Mouse (Mus musculus): ENCODE results near the gene Vasn. TPM values are rescaled to one million over a fixed set of nuclear protein-coding genes. Genes with fewer than 3 reads are reported as not detected.

Vasn gene
- total RNA-seq, 1 experiment from 2014 or later, result 0.19 TPM

- ATAC-seq (replicated peaks; ENCODE audit: insufficient number of reproducible peaks, low FRiP score, low TSS enrichment, poor library complexity, severe bottlenecking), result no peak
Observed at GRCm38 (mm10) chr16:4638891-4639390, 800 bp upstream of the Vasn start.

- no peak for ATAC-seq (replicated peaks; ENCODE audit: insufficient number of reproducible peaks, low FRiP score, low TSS enrichment, poor library complexity, severe bottlenecking)
Observed at GRCm38 (mm10) chr16:4640267-4641005, 695 bp downstream of the Vasn start.

DNA sequence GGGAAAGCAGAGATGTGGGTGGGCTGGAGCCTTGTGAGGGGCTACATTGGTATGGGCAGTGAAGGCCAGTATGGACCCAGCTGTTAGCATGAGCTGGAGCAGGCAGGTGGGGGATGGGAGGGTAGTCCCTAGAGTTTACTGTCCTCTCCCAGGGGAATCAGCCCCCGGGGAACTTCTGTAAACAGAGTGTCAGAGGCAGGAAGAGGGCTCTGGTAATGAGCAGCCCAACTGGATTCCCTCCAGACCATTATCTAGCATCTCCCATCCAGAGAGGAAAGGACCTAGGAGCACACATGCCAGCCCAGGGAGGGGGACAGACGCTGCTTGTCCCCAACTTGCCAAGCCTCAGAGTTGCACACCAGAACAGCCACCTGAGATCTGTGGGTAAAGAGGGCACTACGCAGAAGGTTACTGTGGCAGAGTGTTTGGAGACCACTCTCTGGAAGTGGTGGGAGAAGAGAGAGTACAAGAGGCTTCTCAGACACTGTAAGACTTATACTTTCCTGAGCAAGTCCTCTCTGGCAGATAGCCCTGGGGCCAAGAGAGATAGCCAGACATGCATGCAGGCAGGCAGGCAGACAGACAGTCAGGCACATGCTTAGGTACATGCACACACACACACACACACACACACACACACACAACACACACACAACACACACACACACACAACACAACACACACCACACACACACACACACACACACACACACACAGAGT is 1.5 kb downstream of the Vasn start:
- ATAC-seq (replicated peaks; ENCODE audit: insufficient number of reproducible peaks, low FRiP score, low TSS enrichment, poor library complexity, severe bottlenecking), result no peak

- no peak for ATAC-seq (replicated peaks; ENCODE audit: insufficient number of reproducible peaks, low FRiP score, low TSS enrichment, poor library complexity, severe bottlenecking)
Observed at GRCm38 (mm10) chr16:4642190-4642589, 2.4 kb downstream of the Vasn start.

- no peak for ATAC-seq (replicated peaks; ENCODE audit: insufficient number of reproducible peaks, low FRiP score, low TSS enrichment, poor library complexity, severe bottlenecking)
Observed at GRCm38 (mm10) chr16:4642937-4643336, 3.2 kb downstream of the Vasn start.

- no peak for ATAC-seq (replicated peaks; ENCODE audit: insufficient number of reproducible peaks, low FRiP score, low TSS enrichment, poor library complexity, severe bottlenecking)
Observed at GRCm38 (mm10) chr16:4643670-4644419, 4.1 kb downstream of the Vasn start.

DNA sequence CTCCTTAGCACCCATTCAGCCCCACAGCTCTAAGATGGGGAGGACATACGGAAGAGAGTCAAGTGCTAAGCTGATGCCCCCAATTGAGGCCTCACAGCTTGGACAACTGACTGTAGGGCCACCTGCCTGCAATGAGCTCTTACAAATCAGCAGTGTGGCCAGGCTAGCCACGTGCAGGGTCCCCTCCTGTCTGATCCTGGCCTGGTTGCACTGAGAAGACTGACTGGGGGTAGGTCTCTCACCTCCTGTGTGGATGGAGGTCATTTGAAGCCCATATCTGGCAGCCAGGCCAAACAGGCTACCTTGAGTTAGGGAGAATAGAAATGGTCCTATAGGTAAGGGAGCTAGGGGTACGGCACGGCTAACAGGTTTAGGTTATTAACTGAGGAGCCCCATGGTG is 6.1 kb downstream of the Vasn start:
- ATAC-seq (replicated peaks; ENCODE audit: insufficient number of reproducible peaks, low FRiP score, low TSS enrichment, poor library complexity, severe bottlenecking), result no peak

DNA sequence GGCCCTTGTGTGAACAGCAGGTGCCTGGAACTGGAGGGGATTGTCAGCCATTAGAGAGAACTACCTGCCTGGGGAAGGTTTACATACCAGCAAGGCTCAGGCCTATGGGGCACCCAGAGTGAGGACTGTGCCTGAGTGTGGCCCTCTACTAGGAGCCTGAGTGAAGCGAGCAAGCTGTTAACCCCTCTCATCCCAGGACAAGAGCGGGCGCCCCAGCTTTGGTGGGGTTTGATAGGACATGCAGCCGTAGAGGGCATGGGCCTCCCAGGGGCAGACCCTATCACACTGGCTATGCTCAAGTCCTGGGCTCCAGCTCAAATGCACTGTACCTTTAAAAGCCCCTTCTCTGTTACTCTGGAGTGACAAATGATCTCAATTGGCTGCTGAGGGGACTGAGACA is 7.1 kb downstream of the Vasn start:
- ATAC-seq (replicated peaks; ENCODE audit: insufficient number of reproducible peaks, low FRiP score, low TSS enrichment, poor library complexity, severe bottlenecking), result no peak

- ATAC-seq (replicated peaks; ENCODE audit: insufficient number of reproducible peaks, low FRiP score, low TSS enrichment, poor library complexity, severe bottlenecking), result no peak
Observed at GRCm38 (mm10) chr16:4647651-4648141, 8.0 kb downstream of the Vasn start.

- ATAC-seq (replicated peaks; ENCODE audit: insufficient number of reproducible peaks, low FRiP score, low TSS enrichment, poor library complexity, severe bottlenecking), result no peak
Observed at GRCm38 (mm10) chr16:4648416-4649023, 8.8 kb downstream of the Vasn start.

DNA sequence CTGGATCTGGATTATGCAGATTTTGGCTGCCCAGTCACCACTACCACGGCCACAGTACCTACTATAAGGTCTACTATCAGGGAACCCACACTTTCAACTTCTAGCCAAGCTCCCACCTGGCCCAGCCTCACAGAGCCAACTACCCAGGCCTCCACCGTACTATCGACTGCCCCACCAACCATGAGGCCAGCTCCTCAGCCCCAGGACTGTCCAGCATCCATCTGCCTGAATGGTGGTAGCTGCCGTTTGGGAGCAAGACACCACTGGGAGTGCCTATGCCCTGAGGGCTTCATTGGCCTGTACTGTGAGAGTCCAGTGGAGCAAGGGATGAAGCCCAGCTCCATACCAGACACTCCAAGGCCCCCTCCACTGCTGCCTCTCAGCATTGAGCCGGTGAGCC is 9.5 kb downstream of the Vasn start:
- no peak for ATAC-seq (replicated peaks; ENCODE audit: insufficient number of reproducible peaks, low FRiP score, low TSS enrichment, poor library complexity, severe bottlenecking)

DNA sequence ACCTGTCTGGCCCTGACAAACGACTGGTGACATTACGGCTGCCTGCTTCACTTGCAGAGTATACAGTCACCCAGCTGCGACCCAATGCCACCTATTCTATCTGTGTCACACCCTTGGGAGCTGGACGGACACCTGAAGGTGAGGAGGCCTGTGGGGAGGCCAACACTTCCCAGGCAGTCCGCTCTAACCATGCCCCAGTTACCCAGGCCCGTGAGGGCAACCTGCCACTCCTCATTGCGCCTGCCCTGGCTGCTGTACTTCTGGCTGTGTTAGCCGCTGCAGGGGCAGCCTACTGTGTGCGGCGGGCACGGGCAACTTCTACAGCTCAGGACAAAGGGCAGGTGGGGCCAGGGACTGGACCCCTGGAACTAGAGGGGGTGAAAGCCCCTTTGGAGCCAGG is 10.0 kb downstream of the Vasn start:
- ATAC-seq (replicated peaks; ENCODE audit: insufficient number of reproducible peaks, low FRiP score, low TSS enrichment, poor library complexity, severe bottlenecking), result no peak

- no peak for ATAC-seq (replicated peaks; ENCODE audit: insufficient number of reproducible peaks, low FRiP score, low TSS enrichment, poor library complexity, severe bottlenecking)
Observed at GRCm38 (mm10) chr16:4650161-4650560, 10.4 kb downstream of the Vasn start.

GRCm38 (mm10) chr16:4651081-4651480 is 11.3 kb downstream of the Vasn start:
- ATAC-seq (replicated peaks; ENCODE audit: insufficient number of reproducible peaks, low FRiP score, low TSS enrichment, poor library complexity, severe bottlenecking), result no peak

- no peak for ATAC-seq (replicated peaks; ENCODE audit: insufficient number of reproducible peaks, low FRiP score, low TSS enrichment, poor library complexity, severe bottlenecking)
Observed at GRCm38 (mm10) chr16:4651624-4652023, 11.9 kb downstream of the Vasn start.

DNA sequence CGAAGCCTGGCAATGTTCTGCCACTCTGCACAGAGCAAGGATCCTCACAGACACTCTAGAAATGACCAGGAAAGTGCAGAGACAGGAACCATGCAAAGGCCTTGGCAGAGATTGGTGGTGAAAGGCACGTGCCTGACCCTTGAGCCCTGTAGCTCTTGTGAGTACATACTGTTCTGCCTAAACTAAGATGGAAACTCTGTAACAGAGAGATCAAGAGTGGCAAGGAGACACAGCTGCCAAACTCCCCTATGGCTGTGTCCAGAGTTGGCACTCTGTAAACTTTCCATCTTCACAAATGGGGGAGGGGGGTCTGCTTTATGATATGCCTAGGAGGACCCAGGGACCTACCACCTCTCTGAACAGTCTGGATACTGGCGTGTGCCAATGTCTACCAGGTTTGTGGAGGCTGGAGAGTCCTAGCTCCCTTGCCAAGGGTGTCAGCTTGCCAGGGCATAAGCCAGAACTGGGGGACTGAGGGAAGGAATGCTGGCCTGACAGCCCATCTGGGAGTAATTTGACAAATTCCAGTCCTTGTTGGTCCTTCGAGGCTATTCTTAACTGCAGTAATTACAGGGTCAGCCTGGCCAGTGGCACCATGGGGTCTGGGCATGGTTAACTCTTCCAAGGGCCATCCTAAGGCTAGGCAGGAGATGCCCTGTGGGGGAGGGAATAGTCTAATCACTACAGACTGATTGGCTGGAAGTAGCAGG is 13.1 kb downstream of the Vasn start:
- ATAC-seq (replicated peaks; ENCODE audit: insufficient number of reproducible peaks, low FRiP score, low TSS enrichment, poor library complexity, severe bottlenecking), result no peak

- ATAC-seq (replicated peaks; ENCODE audit: insufficient number of reproducible peaks, low FRiP score, low TSS enrichment, poor library complexity, severe bottlenecking), result no peak
Observed at GRCm38 (mm10) chr16:4654706-4655105, 15.0 kb downstream of the Vasn start.

GRCm38 (mm10) chr16:4655251-4655734 is 15.6 kb downstream of the Vasn start:
- ATAC-seq (replicated peaks; ENCODE audit: insufficient number of reproducible peaks, low FRiP score, low TSS enrichment, poor library complexity, severe bottlenecking), result no peak
